Mouse (Mus musculus) frontal cortex, adult 2 months (tissue): ENCODE results near the gene Tmem139. TPM values are rescaled to one million over a fixed set of nuclear protein-coding genes. Genes with fewer than 3 reads are reported as not detected.

Source experiments
- DNase-seq, 2 experiments: peaks; one replicate each; pipeline ENCODE4 v3.0.0; 2022; ENCODE audit warnings: low spot score in 1 of 2; ENCODE audit errors: extremely low spot score in 1 of 2
- polyA plus RNA-seq: library from polyadenylated mRNA; depleted of rRNA; stranded (reverse); fragments of >200 nt; gene quantifications from 2 replicates; pipeline ENCODE4 v1.2.3, GENCODE M21; 2012; rRNA removed

The Tmem139 gene
- polyA plus RNA-seq: not detected in 2 replicates

- no peak for DNase-seq
These were observed at the start of gene Tmem139 for GRCm38 (mm10) chr6:42261524-42262170. TSS of gene Tmem139 (plus strand) at chr6:42261970.

GRCm38 (mm10) chr6:42215028-42215427, 46.7 kb upstream of the Tmem139 start, which contains the start of gene Tas2r144:
TSS of gene Tas2r144 (plus strand) at chr6:42215328.
- DNase-seq: no peak

- no peak for DNase-seq
These were observed 39.5 kb upstream of the Tmem139 start for GRCm38 (mm10) chr6:42222286-42222685.

GRCm38 (mm10) chr6:42225046-42225445, 36.7 kb upstream of the Tmem139 start:
- no peak for DNase-seq

- peak in 1 of 2 experiments; percentile 83 for DNase-seq
These were observed 34.3 kb upstream of the Tmem139 start for GRCm38 (mm10) chr6:42227240-42228101.

GRCm38 (mm10) chr6:42229610-42230009, 32.2 kb upstream of the Tmem139 start:
- no peak for DNase-seq

- DNase-seq: peak; percentile 56 to 60
These were observed 30.6 kb upstream of the Tmem139 start for GRCm38 (mm10) chr6:42231191-42231590.

GRCm38 (mm10) chr6:42237276-42237805, 24.4 kb upstream of the Tmem139 start:
- DNase-seq: peak; percentile 57 to 69

- peak in 1 of 2 experiments; percentile 63 for DNase-seq
These were observed 20.3 kb upstream of the Tmem139 start for GRCm38 (mm10) chr6:42241311-42242045.

- DNase-seq: peak; percentile 41 to 62
These were observed 15.9 kb upstream of the Tmem139 start, which contains the start of gene Gstk1 for GRCm38 (mm10) chr6:42245711-42246353. TSS of gene Gstk1 (plus strand) at chr6:42245935.

GRCm38 (mm10) chr6:42247173-42247572, 14.6 kb upstream of the Tmem139 start:
- no peak for DNase-seq

GRCm38 (mm10) chr6:42247981-42248380, 13.8 kb upstream of the Tmem139 start:
- no peak for DNase-seq

GRCm38 (mm10) chr6:42251791-42252190, 10.0 kb upstream of the Tmem139 start:
- no peak for DNase-seq

- no peak for DNase-seq
These were observed 8.7 kb upstream of the Tmem139 start for GRCm38 (mm10) chr6:42253103-42253502.

- peak in 1 of 2 experiments; percentile 68 for DNase-seq
These were observed 4.4 kb upstream of the Tmem139 start for GRCm38 (mm10) chr6:42257303-42257863.

GRCm38 (mm10) chr6:42260430-42260829, 1.3 kb upstream of the Tmem139 start:
- no peak for DNase-seq

- peak; percentile 98 to 99 for DNase-seq
These were observed 3.0 kb downstream of the Tmem139 start, which contains the start of gene Casp2 for GRCm38 (mm10) chr6:42264626-42265312. TSS of gene Casp2 (plus strand) at chr6:42264985.

GRCm38 (mm10) chr6:42265391-42266330, 3.9 kb downstream of the Tmem139 start:
- peak in 1 of 2 experiments; percentile 19 for DNase-seq
